Mouse (Mus musculus) limb, embryonic 11.5 days (tissue): ENCODE measurements around the gene Cttnbp2. TPM values are rescaled to one million over a fixed set of nuclear protein-coding genes. Genes with fewer than 3 reads are reported as not detected.
"Not testable (repeated sequence)": the region's sequence is repeated elsewhere in the genome, so short reads cannot be mapped to it uniquely, and the experiment has no call there.

ENCODE experiments used
- ATAC-seq: fragments of 200-750 bp; cut with Nextera tagmentation; 2 replicates; pipeline ENCODE4 v1.8.0; 2017; ENCODE audit warnings: low read depth; ENCODE audit not compliant: insufficient number of reproducible peaks, low FRiP score, low TSS enrichment
- DNase-seq: peaks from one replicate; pipeline ENCODE4 v3.0.0-alpha.2; 2015; ENCODE audit warnings: low spot score
- H3K27ac ChIP-seq: fragments of 300-500 bp; sonication (generic); replicated peaks from 2 replicates; pipeline ENCODE4 v1.5.1; 2014; ENCODE audit warnings: low read depth, mild to moderate bottlenecking, low read length
- H3K27me3 ChIP-seq: fragments of 300-500 bp; sonication (generic); 2 replicates; pipeline ENCODE4 v1.6.1; 2014; ENCODE audit warnings: mild to moderate bottlenecking, low read length, mixed read lengths; ENCODE audit not compliant: control insufficient read depth, insufficient read depth
- H3K36me3 ChIP-seq: fragments of 300-500 bp; sonication (generic); 2 replicates; pipeline ENCODE4 v1.6.1; 2014; ENCODE audit warnings: mild to moderate bottlenecking, low read length, moderate library complexity, mixed read lengths; ENCODE audit not compliant: control insufficient read depth, insufficient read depth
- H3K4me1 ChIP-seq: fragments of 300-500 bp; sonication (generic); 2 replicates; pipeline ENCODE4 v1.6.1; 2014; ENCODE audit warnings: low read length, mixed read lengths; ENCODE audit not compliant: control insufficient read depth, insufficient read depth
- H3K4me2 ChIP-seq: fragments of 300-500 bp; sonication (generic); 2 replicates; pipeline ENCODE4 v1.6.1; 2014; ENCODE audit warnings: low read depth, mild to moderate bottlenecking, moderate library complexity; ENCODE audit not compliant: severe bottlenecking
- H3K4me3 ChIP-seq: fragments of 300-500 bp; sonication (generic); 2 replicates; pipeline ENCODE4 v1.5.1; 2014; ENCODE audit warnings: low read depth, low read length
- H3K9ac ChIP-seq: fragments of 300-500 bp; sonication (generic); 2 replicates; pipeline ENCODE4 v1.6.1; 2014; ENCODE audit warnings: mild to moderate bottlenecking, low read length
- H3K9me3 ChIP-seq: fragments of 300-500 bp; sonication (generic); 2 replicates; pipeline ENCODE4 v1.6.1; 2016; ENCODE audit warnings: low read length; ENCODE audit not compliant: control insufficient read depth
- WGBS: fragments of 180-500 bp; shearing (Covaris S2); extraction: QIAGEN DNeasy Blood & Tissue Kit; methylation state at CpG from one replicate; pipeline ENCODE4 v1.1.7; 2014; 5-methylcytosine and 5-hydroxymethylcytosine counted together
- polyA plus RNA-seq: library from polyadenylated mRNA; unstranded; fragments of >200 nt; fragmentation: Nextera tagmentation; extraction: Ambion mirVana; gene quantifications from 2 replicates; pipeline ENCODE4 v1.2.1, GENCODE M21; 2014

Gene Cttnbp2
- polyA plus RNA-seq, 1 experiment from 2014 or later = 19.9 TPM

DNA sequence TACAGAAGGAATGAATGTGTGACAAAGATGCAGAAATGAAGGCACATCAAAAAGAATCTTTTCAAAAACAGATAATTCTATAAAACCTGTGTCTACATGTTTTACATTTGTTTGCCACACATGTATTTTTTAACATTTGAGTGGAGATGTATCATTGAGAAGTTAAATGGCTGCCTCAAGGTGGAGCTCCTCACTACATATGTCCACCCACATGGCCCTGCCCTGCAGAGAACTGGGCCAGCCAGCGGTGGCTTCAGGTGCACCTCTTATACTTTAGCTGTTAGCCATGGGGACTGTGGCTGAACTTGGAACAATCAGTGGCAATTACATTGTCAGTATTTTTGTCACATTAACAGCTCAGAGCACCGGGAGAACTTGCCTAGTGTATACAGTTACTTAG, 133.3 kb downstream of the Cttnbp2 start:
- no peak overlapping the region for H3K4me2 ChIP-seq
- H3K27ac ChIP-seq = no peak overlapping the region
- ATAC-seq = no peak
- no peaks in the 10 kb centered on the region for H3K27me3 ChIP-seq
- H3K4me1 ChIP-seq = no peaks in the 10 kb centered on the region
- H3K9ac ChIP-seq = no peak overlapping the region
- no peak overlapping the region for H3K4me3 ChIP-seq
- DNase-seq = no peak
- no peaks in the 10 kb centered on the region for H3K36me3 ChIP-seq
- 95% methylated on average over 2 of the region's 2 CpGs for WGBS
- no peaks in the 10 kb centered on the region for H3K9me3 ChIP-seq

GRCm38 (mm10) chr6:18380300-18381202, 134.1 kb downstream of the Cttnbp2 start:
- ATAC-seq (no peak), DNase-seq (peak; percentile 20)
- WGBS = 70% methylated on average over 13 of the region's 13 CpGs
- Histone ChIP-seq H3K36me3 (no peaks in the 10 kb centered on the region), H3K9me3 (no peaks in the 10 kb centered on the region), H3K4me1 (no peaks in the 10 kb centered on the region), H3K27ac (no peak overlapping the region), H3K4me2 (no peak overlapping the region), H3K4me3 (no peak overlapping the region), H3K9ac (no peak overlapping the region), H3K27me3 (no peaks in the 10 kb centered on the region)

- not testable (repeated sequence) for H3K27ac ChIP-seq, H3K9me3 ChIP-seq, H3K4me2 ChIP-seq, ATAC-seq, H3K27me3 ChIP-seq, H3K36me3 ChIP-seq, H3K4me1 ChIP-seq, H3K4me3 ChIP-seq, H3K9ac ChIP-seq
- peak; percentile 12 for DNase-seq
- 93% methylated on average over 2 of the region's 2 CpGs for WGBS
Measured at GRCm38 (mm10) chr6:18377755-18378154, 136.9 kb downstream of the Cttnbp2 start.

GRCm38 (mm10) chr6:18374744-18375143, 139.9 kb downstream of the Cttnbp2 start:
- H3K27ac ChIP-seq = no peak overlapping the region
- H3K27me3 ChIP-seq = no peaks in the 10 kb centered on the region
- H3K4me1 ChIP-seq = no peaks in the 10 kb centered on the region
- WGBS = 75% methylated on average over 4 of the region's 4 CpGs
- no peaks in the 10 kb centered on the region for H3K36me3 ChIP-seq
- H3K9ac ChIP-seq = no peak overlapping the region
- H3K9me3 ChIP-seq = no peaks in the 10 kb centered on the region
- no peak overlapping the region for H3K4me2 ChIP-seq
- H3K4me3 ChIP-seq = no peak overlapping the region
- DNase-seq = no peak
- no peak for ATAC-seq

GRCm38 (mm10) chr6:18373652-18374051, 141.0 kb downstream of the Cttnbp2 start:
- DNase-seq (peak; percentile 18), ATAC-seq (no peak)
- Histone ChIP-seq H3K4me2 (no peak overlapping the region), H3K27me3 (no peaks in the 10 kb centered on the region), H3K27ac (no peak overlapping the region), H3K4me3 (no peak overlapping the region), H3K36me3 (no peaks in the 10 kb centered on the region), H3K9me3 (no peaks in the 10 kb centered on the region), H3K9ac (no peak overlapping the region), H3K4me1 (no peaks in the 10 kb centered on the region)
- 58% methylated on average over 1 of the region's 1 CpGs for WGBS

DNA sequence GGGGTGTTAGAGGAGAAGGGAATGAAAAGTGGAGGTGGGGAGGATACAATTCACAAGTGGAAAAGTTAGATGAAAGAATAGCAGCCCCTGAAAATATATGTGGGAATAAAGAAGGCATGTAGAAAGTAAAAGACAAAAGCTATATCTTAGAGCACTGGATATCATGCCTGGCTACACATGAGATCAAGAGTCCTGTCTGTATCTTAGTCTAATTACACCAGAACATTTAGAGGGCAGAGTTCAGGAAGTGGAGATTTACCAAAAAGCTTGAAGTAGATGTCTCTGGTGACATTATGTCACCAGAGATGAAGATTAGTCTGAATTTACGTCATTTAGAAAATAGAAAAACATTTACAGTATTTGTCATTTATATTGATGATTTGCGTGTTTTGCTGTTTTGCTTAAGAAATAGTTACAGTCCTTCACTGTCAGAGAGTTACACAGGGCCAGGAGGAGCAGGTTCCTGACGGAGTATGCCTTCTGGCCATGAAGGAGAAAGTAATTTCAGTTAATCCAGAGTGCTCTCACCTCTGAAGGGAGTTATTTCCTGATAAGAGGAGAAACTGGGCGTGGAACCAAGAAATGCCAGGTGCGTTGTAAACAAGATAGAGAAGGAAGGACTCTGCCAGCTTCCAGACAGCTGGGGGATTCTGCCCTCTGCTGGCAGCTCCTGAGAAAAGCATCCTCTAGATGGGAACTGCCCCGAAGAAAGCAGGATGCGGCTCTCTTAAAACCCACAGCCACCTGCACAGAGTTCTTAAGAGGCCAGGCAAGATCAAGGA, 142.0 kb downstream of the Cttnbp2 start:
- Histone ChIP-seq H3K27ac (no peak overlapping the region), H3K9ac (no peak overlapping the region), H3K36me3 (no peaks in the 10 kb centered on the region), H3K27me3 (no peaks in the 10 kb centered on the region), H3K4me1 (no peaks in the 10 kb centered on the region), H3K4me2 (no peak overlapping the region), H3K4me3 (no peak overlapping the region), H3K9me3 (no peaks in the 10 kb centered on the region)
- ATAC-seq (0 out of 2 replicates have a peak, but pooled peaks have one; percentile 35), DNase-seq (peak; percentile 80)
- 37% methylated on average over 7 of the region's 7 CpGs for WGBS

DNA sequence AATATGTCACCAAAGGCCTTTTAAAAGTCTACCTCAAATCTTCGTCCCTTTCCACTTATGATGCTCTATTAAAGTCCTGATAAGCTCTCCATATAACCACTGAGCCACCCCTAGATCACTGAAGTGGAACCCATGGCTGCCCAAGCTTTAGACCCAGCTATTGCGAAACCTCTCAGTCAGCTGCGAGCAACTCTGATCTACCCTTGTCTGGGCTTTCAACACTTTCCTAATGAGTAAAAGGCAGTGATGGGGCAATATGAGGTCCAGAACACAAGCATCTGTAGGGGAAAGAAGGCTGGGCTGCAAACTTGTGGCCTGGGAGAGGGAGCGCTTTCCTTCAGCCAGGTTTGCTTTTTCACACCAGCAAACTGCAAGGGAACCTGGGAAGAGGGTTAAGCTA, 144.9 kb downstream of the Cttnbp2 start:
- Histone ChIP-seq H3K27ac (no peak overlapping the region), H3K4me2 (no peak overlapping the region), H3K27me3 (no peaks in the 10 kb centered on the region), H3K9ac (no peak overlapping the region), H3K36me3 (no peaks in the 10 kb centered on the region), H3K4me1 (no peaks in the 10 kb centered on the region), H3K4me3 (no peak overlapping the region), H3K9me3 (no peaks in the 10 kb centered on the region)
- no peak for ATAC-seq
- WGBS = 87% methylated on average over 4 of the region's 4 CpGs
- no peak for DNase-seq

DNA sequence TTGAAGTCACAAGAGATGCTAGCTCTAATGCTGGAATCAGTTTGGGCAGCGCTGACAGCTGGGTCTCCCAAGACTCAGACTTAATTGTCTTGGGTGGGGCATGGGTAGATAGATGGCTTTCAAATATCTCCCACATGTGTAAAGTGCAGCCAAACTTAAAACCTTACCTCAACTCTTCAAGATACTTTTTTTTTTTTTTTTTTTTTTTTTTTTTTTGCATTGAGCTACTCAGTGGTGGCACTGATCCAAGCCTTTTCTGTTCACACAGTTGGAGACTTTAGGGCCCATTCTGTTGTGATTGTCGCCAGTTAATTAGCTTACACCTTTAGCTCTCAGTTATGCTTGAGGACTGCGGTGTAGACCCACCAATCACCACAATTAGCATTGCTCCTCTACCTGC, 145.6 kb downstream of the Cttnbp2 start:
- Histone ChIP-seq H3K4me3 (no peak overlapping the region), H3K27me3 (no peaks in the 10 kb centered on the region), H3K4me1 (no peaks in the 10 kb centered on the region), H3K9me3 (no peaks in the 10 kb centered on the region), H3K4me2 (no peak overlapping the region), H3K27ac (no peak overlapping the region), H3K36me3 (no peaks in the 10 kb centered on the region), H3K9ac (no peak overlapping the region)
- ATAC-seq = no peak
- DNase-seq = no peak
- 72% methylated on average over 3 of the region's 3 CpGs for WGBS
